Mouse (Mus musculus) lung, postnatal 10 days (tissue): Measurements from ENCODE around the gene Mgll.

ENCODE experiments used
- DNase-seq: peaks from one replicate; pipeline ENCODE4 v3.0.0; 2021

Mgll gene

DNA sequence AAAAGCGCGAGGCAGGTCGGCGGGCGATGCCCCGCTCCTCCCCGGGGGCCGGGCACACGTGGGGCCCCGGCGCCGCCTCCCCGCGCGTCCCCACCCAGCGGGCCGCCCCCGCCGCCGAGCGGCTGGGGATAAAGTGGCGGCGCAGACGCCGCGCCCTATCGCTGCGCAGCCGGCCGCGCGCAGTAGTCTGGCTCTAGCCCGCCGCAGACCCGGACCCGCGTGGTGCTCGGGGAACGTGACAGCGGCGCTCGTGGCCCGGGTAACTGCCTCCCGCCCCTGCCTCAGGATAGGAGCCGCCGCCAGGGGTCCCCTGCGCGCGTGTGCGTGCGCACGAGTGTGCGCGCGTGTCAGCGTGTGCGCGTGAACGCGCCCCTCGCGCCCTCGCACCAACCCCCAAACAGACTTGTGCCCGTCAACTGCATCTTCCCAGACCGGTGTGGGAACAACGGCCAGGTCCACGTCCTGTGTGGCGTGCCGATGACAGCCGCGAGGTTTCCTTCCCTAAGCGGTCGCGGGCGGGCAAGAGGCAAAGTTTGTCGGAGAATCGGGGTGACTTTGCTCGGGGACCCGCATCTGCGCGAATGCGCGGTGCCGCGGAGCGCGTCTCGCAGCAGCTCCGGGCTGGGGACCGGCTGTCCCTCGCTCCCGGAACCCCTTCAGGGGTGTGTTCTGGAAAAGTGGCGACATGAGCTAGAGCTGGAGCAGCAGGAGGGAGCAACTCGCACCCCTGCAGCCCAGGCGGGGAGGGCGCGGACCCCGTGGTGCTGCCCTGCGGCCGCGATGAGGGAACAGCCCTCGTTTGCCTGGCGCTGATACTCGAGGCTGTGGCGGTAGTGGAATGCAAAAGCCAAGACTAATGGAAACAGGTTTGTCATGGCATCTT lies at the start of gene Mgll:
TSS of gene Mgll (plus strand) at position 100 of the 883 bp plus-strand sequence.
- peak; percentile 73 for DNase-seq

DNA sequence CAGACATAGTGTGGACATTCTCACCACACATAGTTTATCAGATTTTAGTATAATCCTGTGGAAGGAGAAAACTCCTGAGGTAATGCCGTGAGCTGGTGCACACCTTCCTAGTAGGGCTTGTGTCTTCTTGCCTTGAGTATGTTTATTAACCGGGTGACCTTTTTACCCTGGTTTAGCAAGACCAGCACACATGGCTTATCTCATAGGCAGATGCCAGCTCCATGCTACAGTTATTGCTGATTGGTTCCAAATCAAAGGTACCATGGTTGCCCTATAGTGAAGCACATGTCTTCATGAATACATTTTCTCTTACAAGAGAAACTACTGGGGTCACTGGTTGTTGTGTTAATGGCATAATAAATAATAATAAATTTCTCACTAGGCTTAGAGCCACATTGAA lies 48.4 kb upstream of the Mgll start:
- DNase-seq, result no peak

DNA sequence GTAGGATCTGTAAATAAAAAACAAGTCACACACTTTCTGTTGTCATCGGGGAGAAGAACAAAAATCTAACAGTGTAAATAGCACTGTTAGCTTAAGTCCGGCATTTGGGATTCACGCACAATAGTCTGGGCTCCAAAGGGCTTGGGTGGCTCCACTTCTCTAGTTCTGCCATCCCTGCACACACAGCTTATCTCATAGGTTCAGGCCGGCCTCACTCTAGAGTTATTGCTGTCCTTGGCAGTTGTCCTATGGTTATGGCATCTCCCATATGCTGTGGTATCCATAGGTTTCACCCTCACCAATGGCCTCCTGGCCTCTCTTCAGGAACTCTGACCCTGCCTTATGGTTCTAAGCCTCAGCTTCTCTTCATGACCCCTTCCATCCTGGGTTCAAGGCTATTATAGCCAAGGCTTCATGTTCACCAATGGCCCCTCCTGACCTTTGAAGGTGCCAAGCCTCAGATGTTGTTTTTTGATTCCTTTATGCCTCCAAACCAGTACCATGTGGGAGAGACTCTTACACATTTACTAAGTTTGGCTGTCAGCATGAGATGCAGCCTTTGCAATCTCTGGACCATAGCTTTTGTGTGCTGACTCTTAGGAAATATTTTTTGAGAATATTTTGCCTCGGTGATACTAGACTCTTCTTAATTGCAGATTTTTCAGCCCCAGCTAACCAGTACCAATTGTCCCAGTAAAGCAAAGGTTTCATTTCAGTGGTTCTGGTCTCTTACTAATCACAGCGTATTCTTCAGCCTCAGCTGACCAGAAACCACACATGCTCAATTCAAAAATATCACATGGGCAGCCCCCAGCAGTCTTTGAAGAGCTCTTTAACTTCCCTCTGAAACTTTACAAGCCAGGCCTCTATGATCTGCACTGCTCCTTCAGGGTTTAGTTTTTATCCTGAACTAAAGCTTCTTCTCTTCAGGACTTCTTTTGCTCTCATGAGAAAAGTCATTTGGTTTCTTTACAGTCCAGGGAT lies 47.2 kb upstream of the Mgll start:
- DNase-seq, result no peak

DNA sequence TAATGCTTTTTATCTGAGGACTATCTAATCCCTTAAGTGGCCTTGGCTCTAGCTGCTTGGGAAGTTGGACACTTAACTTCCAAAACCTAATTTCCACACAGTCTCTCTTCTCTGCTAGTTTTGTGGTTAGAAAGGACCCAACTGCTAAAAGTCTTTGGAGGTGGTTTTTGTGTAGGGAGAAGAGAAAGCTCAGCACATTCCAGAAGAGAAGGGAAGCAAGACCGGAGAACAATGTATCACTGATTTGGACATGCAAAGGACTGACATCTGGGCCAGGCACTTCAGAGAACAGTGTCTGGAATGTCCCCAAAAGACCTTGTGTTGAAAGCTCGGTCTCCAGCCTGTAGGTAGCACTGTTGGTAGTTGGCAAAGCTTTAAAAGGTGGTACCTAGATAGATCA lies 46.5 kb upstream of the Mgll start:
- no peak for DNase-seq

DNA sequence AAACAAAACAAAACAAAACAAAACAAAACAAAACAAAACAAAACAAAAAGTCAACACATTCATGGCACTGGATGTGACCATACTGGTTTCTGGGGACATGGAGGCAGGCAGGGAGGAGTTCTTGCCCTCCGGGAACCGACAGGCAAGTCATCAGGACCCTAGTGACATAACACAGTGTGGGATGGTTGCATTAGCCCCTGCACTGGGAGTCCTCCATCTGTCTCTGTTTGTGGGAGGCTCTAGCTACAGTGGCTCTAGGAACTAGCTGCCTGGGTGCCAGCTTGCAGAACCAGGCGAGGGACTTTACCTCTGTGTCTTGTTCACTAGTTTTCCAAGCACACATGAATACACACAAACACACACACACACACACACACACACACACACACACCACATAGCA lies 43.2 kb upstream of the Mgll start:
- DNase-seq, result no peak

DNA sequence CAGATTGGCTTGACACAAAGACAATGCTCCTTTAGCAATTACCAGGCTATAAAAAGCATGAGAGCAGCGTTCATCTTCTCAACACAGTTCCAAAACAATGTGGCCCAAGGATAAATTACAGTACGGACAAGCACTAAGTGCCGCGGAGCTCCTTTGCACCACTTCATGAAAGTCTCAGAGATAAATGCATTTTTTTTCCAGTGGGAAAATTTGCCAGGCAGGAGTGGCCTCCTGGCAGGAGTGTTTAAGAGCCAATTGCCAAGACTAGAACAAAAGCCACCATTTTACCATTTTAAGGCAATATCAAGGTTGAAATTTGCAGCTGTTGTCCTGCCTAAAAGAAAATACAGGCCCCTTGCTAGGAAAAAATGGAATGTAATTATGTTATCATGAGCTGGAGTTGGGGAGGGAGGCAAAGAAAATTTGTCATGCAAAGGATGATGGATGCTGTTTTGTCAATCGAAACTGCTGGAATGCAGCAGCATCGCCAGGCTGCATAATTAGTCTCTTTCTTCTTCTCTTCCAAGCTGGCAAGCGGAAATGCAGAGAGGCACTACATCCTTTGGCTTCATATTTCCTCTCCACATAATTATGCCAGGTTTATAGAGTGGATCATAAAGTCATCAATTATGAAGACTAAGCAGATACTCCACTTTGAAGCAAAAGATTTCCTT lies 40.7 kb upstream of the Mgll start:
- no peak for DNase-seq

DNA sequence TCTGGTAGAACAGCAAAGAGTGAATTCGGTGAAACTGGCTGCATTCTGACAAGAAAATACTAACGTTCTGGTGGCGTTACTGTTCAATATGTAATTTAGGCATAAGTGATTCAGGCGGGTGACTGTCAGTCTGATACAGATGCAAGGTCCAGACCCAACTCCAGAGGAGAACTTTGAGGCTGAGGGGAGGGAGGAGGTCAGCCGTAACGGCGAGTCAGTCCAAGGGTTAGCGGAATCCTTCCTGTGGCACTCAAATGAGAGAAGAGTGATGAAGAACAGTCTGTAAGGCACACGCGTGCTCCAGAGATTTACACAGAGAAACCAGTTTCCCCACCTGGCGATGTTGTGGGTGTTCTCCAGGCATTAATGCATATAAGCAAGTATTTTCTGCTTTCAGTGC lies 36.0 kb upstream of the Mgll start:
- no peak for DNase-seq

DNA sequence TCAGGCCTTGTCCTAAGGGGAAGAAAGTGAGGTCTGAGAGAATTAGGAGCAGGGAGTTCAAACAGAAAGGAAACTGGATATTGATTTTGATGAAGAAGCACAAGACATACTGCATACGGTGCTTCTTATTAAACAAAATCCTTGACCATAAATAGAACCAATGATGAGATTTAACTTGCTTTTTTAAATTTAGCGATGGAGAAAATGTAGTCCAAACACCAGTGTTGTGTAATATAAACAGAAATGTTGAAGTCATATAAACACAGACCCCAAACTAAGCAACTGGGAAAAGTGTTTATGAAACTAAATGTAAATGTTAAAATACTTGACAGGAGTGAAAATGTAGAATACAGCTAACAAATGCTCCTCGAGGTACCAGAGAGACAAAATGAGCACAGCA lies 35.5 kb upstream of the Mgll start:
- DNase-seq, result no peak

DNA sequence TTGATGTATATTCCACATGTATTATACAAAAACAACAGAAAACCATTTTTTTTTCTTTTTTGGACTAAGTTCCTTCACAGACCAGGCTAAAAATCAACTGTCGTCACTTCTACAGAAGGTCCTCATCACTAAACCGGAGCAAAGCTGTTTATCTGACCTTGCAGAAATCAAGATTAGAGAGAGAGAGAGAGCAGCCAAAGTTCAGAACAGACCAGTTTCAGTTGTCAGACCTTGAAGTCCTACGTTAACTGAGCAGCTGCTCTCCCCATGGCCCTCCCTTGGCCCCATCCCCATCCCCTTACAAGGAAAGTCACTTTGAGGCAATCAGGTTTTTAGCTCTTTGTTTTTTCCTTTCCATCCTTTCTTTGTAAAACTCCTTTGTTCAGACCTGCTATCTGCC lies 34.0 kb upstream of the Mgll start:
- peak; percentile 16 for DNase-seq

DNA sequence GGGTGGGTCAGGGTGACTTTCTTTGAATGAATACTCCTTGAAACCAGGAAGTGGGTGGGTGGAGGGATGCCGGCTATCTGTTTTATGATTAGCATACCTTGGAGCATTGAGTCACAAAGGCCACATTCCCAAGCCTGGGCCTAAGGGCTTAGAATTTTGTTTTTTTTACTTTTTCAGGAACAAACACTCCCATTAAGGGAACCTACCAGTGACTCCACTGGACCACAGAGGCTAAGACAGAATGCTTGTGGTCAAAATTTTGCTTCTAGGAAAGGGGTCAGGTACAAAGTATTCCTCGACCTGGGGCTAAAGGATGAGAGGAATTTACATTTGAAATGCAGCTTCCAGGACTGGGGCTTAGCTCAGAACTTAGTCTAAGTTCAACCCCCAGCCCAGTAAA lies 32.9 kb upstream of the Mgll start:
- no peak for DNase-seq

DNA sequence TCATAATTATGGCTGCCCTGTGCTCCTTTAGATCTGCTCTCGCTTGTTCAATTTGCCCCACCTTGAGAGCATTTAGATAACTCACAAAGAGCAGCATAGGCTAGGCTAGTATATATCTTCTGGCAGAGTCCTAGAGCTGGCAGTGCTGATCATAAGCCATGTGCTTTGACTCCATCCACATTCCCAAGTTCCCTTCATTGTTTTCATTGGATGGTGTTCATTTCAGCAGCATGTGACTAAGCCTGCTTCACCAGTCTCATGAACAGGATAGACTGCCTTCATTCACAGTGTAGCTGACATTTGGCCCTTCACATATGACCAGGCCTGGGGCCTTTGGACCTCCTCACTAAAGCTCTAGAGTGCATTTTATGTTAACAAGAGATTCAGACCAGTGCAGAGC lies 21.3 kb upstream of the Mgll start:
- DNase-seq, result no peak

DNA sequence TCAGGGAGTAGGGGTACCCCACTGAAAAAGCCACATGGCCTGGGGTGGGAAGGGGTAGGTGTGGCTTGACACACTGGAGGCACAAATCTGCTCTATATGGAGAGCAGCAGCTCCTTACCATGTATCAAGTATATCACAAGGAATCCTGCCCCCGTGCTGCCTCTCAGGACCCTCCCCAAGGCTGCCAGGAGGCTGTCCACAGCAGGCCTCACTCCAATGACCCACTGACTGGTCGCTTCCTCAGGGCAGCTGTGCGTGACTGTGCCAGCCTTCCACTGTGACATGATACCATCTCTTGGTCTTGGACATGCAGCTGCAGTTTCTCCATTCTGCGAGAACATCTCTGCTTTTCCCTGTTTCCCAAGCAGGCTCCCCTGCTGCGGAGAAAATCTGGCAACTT lies 20.5 kb upstream of the Mgll start:
- no peak for DNase-seq

DNA sequence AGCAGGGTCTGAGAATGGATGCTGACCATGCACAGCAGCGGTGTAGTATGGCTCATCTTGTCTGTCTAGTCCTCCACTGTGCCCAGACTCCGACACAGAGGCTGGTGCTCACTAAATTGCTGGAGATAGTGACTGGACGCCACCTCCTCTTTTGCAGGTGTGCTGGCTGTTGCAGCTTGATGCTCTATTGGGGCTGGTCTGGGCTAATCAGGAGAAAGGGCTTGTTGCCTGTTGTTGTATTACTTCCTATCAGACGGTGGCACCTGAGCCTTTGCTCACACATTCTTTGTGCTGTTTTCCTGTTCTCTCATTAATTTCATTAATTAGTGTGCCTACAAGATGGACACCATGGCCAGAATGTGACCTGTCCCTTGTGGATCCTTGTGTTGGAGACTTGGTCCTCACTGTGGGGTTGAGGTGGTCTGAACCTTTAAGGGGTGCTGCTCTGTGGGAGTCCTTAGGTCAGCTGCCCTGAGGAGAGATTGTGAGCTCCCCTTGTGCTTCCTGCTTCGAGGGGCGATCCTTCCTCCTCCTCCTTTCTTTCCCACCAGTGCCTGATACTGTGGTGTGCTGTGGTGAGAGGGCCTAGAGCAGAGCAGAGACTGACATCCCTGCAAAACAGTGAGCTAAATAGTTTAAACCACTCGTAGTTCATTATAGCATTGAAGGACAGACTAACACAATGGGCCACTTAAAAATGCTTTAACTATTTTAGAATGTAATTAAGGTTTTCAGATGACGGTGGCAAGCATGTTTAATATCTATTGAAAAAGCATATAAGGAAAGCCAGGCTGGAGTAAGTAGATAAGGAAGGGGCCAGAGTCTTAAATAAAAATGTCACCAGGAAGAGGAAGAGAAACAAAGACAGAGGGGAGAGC lies 15.6 kb upstream of the Mgll start:
- DNase-seq, result no peak

DNA sequence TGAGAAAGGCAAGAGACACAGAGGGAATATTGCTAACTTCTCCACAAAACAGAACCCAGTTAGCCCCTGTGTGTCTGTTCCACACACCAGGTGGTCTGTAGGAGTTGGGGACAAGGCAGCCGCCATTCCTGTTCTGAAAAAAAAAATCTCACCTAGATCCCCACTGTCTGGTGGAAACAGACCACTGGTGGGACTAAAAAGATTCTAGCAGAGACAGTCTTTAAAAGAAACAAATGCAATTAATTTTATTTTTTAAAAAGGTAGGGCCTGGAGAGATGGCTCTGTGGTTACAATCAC lies 15.0 kb upstream of the Mgll start:
- no peak for DNase-seq

DNA sequence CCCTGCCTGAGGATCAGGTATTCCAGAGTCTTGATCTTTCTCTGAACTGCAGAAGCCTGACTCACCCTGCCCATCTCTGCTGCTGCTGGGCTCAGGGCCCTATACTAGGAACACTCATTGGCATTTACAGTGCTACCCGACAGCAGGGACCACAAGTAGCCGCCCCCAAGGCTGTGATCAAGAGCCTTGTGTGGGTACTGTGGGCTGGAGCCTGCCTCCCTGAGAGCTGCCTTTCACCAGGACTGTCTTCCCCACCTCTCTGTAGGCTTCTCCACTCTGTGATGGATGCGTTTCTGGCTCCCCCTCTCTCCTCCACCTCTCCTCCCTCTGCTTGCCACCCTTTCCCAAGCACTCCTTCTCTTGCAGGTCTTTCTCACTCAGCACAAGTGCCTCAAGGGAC lies 12.9 kb upstream of the Mgll start:
- DNase-seq, result no peak

DNA sequence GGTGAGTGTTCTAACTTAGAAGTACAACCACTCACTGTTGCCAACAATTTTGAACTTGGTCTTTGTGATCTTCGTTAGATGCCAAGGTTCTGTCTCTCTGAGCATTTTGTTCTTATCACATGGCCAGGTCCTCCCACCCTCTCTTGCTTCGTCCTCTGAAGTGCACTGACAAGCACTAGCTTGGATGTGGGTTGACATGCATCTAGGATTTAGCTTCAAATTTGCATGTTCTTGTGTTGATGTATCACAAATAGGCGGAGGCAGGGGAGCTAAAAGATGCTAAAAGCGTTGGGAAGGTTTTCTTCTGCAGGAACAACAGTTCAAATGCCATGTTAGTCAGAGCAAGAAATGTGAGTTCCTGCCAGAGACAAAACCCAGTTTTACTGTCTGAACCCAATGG lies 12.1 kb upstream of the Mgll start:
- DNase-seq, result no peak

DNA sequence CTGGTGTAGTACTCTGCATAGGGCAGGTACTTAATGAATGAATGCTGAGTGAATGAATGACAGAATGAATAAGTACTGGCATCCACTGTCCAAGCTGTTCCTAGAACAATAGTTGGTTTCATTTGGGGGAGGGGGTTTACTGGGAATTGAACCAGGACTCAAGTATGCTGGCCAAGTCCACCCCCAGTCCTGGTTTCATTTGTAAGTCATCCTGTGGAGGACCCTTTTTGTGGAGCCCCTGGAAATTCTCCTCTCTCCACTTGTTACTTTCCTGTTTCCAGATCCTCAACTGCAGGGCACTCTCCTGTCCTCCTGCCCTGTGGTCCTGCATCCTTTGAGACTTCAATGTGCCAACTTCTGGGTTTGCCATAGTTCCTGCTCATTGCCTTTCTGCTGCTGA lies 10.9 kb upstream of the Mgll start:
- DNase-seq, result no peak

DNA sequence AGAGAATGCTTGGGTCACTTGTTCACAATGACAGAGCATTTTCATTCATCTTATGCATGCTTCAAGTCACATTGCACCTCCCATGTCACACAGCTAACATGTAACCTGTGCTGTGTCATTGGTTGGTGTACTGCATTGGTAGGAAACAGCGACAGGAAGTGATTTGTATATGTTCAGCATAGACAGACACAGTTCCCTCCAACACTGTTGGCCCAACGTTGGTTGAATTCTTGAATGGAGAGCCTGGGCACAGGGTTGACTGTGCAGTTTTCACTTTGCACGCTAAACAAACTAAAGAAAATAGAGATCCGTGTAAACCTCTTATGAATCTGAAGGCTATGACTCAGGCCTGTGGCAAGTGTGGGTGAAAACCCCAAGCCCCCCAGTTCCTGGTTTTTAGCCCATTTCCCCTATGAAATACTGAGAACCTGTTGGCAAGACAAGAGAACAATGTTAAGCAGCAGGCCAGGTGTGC lies 10.0 kb upstream of the Mgll start:
- no peak for DNase-seq

DNA sequence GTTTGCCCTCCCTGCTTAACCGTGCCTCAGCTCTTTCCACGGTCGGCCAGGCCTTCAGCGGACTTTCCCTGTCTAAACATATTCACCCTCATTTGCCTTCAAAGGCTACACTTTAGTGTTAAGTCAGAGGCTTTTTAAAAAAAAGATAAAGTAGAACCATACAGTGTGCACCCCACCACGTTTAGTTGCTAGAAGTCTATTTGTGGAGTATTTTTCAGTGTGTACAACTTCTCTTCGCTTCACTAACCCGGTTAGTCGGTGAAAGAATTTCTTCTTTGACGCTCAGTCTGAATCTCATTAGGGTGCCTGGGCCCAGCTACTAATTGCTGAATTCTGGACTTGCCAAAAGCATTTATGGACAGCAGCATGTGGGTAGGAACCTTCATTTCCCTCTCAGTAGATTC lies 8.8 kb upstream of the Mgll start:
- DNase-seq, result no peak

DNA sequence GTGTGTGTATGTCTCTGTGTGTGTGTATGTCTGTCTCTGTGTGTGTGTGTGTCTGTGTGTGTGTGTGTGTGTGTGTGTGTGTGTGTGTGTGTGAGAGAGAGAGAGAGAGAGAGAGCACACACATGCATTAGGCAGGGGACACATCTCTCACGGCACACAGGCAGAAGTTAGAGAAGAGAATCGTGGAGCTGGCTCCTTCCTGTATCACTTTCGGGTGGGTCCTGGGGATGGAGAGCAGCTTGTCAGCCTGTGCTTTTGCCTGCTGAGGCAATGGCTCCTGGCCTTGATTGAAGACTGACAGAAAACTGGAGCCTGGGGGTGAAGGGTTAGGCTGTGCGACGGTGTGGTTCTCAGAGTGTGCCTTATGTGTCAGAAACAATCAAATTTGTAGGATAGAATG lies 8.2 kb upstream of the Mgll start:
- DNase-seq, result no peak

DNA sequence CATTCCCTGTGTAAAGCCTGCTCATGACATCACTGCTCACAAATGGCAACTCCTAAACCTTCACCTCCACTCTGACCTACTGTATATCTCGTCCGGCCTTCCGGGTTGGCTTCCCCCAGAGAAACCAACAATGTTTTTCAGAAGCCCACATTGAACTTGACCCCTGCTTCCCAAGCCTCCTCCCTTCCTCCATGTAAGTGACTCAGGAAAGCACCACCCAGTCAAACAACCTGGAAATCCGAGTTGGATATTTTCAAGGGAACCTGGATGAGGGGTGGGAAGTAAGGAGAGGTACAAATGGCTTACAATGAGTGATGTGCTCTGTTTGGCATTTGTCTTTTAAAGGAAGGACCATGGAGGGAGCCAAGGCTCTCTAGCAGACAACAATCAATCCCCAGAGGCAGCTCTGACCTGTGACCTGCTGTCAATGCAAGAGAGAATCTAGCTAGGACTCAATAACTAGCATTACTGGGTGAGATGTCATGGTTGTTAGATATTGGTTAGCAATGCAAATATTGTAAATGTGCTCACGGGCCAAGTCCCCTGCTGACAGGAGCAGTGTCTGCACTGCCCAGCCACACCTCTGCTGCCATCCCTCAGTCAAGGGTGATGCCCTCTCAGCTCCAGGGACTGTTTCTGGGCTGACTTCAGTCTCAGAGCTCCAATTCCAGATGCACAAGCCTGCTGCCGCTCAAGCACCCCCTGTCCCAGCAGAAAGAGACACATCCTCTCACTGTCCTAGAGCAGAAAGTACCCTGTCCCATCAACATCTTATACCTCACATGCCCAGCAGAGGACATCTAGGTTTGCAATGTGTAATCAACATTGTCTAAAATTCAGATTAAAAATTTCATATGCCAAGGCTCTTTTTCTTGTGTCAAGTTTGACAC lies 6.8 kb upstream of the Mgll start:
- no peak for DNase-seq
